Mouse (Mus musculus) cerebellum, adult 9-10 months (tissue): Measurements from ENCODE around the gene Ltbp2.

Experiments
- DNase-seq: peaks from one replicate; pipeline ENCODE4 v3.0.0; 2022

Ltbp2 gene

DNA sequence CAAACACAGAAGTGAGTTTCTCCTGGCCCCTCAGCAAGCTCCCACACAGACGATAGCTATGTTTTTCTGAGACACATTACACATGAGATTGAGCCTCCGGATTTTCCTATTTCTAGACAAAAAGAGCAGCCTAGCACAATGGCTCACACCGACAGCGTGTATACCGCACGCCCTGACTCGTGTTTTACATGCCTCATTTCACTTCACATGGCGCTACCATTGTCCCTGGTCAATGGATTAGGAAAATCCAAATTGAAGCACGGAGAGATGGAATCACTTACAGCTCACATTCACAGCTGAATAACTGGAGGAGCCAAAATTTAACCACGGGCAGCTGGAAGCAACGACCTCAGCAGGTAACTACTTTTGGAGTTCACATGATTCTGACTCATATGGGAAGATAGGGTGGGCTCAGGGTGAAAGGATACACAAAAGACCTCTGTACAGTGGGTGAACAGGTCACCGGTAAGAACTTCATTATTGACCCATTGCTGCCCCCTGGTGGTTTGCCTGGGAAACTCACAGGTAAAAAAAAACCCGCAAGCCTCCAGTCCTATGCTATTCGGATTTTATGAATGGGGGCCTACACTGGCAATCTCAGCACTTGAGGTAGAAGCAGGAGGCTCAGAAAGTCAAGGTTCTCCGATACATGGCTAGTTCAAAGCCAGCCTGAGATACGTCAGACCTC lies 121.2 kb downstream of the Ltbp2 start:
- peak; percentile 65 for DNase-seq

GRCm38 (mm10) chr12:84752131-84752977 lies 124.0 kb downstream of the Ltbp2 start:
- peak; percentile 82 for DNase-seq

- no peak for DNase-seq
These were observed 125.7 kb downstream of the Ltbp2 start for GRCm38 (mm10) chr12:84750661-84751060.

DNA sequence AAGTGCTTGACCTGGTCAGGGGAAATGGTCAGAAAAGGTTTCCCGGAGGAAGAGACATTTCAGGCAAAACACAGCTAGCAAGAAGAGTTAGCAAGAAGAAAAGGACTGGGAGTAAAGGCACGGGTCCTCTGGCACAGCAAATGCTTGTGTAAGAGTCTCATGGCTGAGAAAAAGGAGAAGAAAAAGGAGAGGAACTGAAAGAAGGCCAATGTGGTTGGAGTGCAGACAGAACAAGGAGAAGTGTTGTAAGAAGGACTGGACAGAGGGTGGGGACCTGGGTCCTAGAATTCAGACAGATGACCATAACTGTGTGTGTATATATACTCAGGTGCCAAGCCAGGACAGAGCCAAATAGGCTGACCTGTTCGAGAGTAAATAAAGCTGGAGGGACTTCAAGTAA lies 128.2 kb downstream of the Ltbp2 start:
- DNase-seq: no peak

DNA sequence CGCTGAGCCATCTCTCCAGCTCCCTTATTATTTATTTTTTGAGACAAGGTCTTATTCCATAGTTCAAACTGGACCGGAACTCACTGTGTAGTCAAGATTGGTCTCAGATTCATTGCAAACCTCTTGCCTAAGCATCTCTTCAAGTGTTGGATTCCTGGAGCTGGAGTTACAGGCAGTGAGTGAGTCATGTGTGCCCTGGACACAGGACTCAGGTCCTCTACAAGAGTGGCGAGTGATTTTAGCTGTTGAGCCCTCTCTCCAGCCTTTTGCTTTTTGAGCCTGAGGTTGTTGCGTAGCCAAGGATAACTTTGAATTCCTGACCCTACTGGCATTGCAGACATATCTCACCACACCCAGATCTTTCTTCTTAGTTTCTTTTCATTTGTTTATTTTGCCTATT lies 130.6 kb downstream of the Ltbp2 start:
- DNase-seq: no peak

DNA sequence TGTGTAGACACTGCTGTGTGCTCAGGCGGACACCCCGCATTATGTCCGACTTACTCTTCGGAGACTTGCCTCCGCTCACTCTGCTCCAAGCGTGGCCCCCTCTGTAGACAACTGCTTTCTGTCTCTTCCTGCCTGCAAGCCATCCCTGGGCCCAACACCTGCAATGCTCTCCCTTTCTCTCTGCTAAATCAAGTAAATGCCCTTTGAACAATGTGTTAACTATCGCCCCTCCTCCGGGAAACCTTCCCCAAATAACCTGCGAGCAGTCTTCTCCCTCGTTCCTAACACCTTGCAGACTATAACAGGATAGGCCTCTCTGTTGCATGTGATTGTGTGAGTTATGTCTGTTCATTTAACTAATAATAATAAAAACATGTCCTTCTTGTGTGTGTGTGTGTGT lies 132.8 kb downstream of the Ltbp2 start:
- no peak for DNase-seq

DNA sequence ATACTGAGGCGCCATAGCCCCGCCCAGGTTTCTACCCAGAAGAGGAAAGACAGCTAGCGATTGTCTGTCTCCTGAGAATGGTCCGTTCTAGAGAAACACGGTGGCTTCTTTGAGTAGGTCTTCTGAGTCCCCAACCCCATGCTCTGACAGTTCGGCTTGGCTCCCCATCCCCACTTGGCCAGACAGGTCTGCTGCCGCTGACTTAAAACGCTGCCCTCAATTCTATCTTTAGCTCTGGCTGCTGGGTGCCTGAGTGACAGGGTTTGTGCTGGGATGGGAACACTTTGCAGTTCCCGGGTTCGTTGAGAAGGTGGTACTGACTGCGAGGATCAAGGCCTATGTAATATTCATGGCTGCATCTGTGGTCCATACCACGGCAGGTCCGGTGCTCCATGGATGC lies 143.0 kb downstream of the Ltbp2 start:
- DNase-seq: no peak
